Mouse (Mus musculus) hindbrain, embryonic 13.5 days (tissue): ENCODE measurements around the gene Atn1. TPM values are rescaled to one million over a fixed set of nuclear protein-coding genes. Genes with fewer than 3 reads are reported as not detected.
"Not testable (repeated sequence)": the region's sequence is repeated elsewhere in the genome, so short reads cannot be mapped to it uniquely, and the experiment has no call there.

ENCODE experiments used
- ATAC-seq: fragments of 200-750 bp; cut with Nextera tagmentation; 2 replicates; pipeline ENCODE4 v1.8.0; 2017; ENCODE audit warnings: moderate TSS enrichment; ENCODE audit not compliant: low FRiP score
- H3K27ac ChIP-seq: fragments of 300-500 bp; sonication (generic); 2 replicates; pipeline ENCODE4 v1.5.1; 2015; ENCODE audit warnings: inconsistent platforms, mild to moderate bottlenecking, moderate library complexity
- H3K27me3 ChIP-seq: fragments of 300-500 bp; sonication (generic); 2 replicates; pipeline ENCODE4 v1.6.1; 2015; ENCODE audit warnings: mild to moderate bottlenecking, inconsistent platforms
- H3K36me3 ChIP-seq: fragments of 300-500 bp; sonication (generic); 2 replicates; pipeline ENCODE4 v1.6.1; 2015; ENCODE audit warnings: mild to moderate bottlenecking, inconsistent platforms
- H3K4me1 ChIP-seq: fragments of 300-500 bp; sonication (generic); replicated peaks from 2 replicates; pipeline ENCODE4 v1.6.1; 2015; ENCODE audit warnings: inconsistent platforms
- H3K4me2 ChIP-seq: fragments of 300-500 bp; sonication (generic); 2 replicates; pipeline ENCODE4 v1.6.1; 2015; ENCODE audit warnings: inconsistent platforms, mild to moderate bottlenecking, moderate library complexity
- H3K4me3 ChIP-seq: fragments of 300-500 bp; sonication (generic); 2 replicates; pipeline ENCODE4 v1.5.1; 2015; ENCODE audit warnings: mild to moderate bottlenecking, inconsistent platforms
- H3K9ac ChIP-seq: fragments of 300-500 bp; sonication (generic); 2 replicates; pipeline ENCODE4 v1.6.1; 2015; ENCODE audit warnings: mild to moderate bottlenecking, inconsistent platforms
- H3K9me3 ChIP-seq: fragments of 300-500 bp; sonication (generic); 2 replicates; pipeline ENCODE4 v1.6.1; 2016; ENCODE audit warnings: inconsistent platforms
- WGBS: fragments of 180-500 bp; shearing (Covaris S2); methylation state at CpG from one replicate; pipeline ENCODE4 v1.1.7; 2015; 5-methylcytosine and 5-hydroxymethylcytosine counted together
- polyA plus RNA-seq: library from polyadenylated mRNA; unstranded; fragments of >200 nt; fragmentation: Nextera tagmentation; extraction: Ambion mirVana; gene quantifications from 2 replicates; pipeline ENCODE4 v1.2.1, GENCODE M21; 2015

Gene Atn1
- polyA plus RNA-seq = 21.6 and 22.7 TPM in 2 replicates

DNA sequence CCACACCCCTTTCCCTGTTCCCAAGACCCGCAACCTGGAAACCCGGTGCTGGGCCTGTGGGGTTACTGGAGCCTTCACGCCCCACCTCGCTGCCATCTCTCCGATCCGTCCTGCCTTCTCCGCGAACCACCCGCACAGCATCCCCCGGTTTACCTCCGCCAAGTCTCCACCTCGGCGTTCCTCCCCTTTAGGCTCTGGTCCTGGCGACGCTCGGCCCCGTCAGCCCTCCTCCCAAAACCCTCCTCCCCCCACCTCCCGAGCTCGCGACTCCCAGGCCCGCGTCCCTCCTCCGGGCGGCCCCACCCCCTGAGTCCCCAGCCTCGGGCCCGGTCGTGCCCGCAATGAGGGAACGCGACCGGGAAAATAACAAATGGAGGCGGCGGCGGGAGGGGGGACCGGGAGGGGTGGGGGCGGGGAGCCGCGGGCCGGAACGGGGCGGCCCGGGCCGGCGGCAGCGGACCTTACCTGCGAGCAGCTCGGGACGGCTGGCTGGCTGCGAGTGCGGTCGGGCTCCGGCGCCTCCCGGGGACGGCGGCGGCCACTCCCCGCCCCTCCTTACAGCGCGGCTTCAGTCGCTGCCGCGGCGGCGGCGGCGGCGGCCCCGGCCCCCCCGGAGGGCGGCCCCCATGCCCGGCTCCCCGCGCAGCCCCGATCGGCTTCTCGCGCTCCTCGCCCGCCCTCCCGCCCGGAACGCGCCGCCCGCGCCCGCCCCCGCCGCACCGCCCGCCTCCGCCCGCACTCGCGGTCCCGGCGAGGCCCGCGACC is at the start of gene Atn1, which contains the start of gene Gm45234:
Gene Atn1 (minus strand): TSS at position 694 of the 765 bp plus-strand sequence.
Gene Gm45234 (minus strand): TSS at position 191 of the 765 bp plus-strand sequence.
- no peaks in the 10 kb centered on the region for H3K27me3 ChIP-seq
- H3K4me2 ChIP-seq = peak within 1 kb of the TSS; percentile 92
- peak within 1 kb of the TSS; percentile 80 for H3K4me3 ChIP-seq
- peak; percentile 45 for ATAC-seq
- WGBS = under 1% methylated on average over 48 of the region's 100 CpGs
- 0 out of 2 replicates have a peak, but pooled peaks cover 3% of the 10 kb centered on the region for H3K36me3 ChIP-seq
- H3K9ac ChIP-seq = peak within 1 kb of the TSS; percentile 95
- H3K27ac ChIP-seq = peak within 1 kb of the TSS; percentile 99
- no peaks in the 10 kb centered on the region for H3K9me3 ChIP-seq
- H3K4me1 ChIP-seq = peaks cover 60% of the 10 kb centered on the region

DNA sequence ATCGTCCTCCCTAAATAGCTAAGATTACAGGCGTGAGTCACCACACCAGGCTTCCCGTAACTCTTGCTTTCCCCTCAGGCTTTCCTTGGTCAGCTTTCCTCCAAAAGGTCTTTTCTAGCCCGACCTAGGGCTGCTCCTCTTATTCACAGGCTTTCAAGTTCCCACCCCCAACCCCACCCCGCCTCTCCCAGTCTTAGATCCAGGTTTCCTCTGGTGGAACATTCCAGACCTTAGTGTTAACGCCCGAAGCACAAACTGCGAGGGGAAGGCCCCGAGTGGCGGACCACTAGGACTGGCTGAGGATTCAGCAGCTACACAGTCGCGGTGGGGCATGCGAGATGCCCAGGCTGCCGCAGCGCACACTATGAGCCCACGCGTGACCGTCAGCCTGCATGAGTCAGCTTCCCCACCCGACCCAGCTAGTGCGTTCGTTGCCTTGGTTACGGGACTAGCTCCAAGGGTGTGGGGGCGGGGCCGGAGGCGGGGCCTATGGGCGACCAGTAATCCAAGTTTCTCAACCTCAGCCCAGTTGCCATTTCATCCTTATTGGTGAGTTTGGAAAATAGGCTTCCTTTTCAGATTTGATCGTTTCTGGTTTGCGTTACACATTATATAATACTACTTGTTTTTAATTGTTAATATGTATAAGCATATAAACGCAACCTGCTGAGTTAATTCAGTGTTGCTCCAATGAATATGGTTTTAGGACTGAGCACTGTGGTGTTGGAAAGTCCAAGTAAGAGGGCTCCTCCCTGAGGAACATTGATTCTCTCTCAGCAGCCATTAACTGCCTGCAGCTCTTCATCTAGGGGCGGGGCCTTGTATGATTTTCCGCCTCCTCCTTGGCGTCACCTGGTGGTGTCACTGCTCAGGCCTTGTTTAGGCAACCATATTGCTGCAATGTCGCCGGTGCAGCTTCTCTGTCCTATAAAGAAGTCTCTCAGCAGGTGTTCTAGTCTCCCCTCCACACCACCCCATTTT is 49.3 kb upstream of the Atn1 start:
- WGBS = 2% methylated on average over 34 of the region's 34 CpGs
- Histone ChIP-seq H3K27ac (peak overlapping the region; percentile 84), H3K4me2 (peak overlapping the region; percentile 63), H3K9me3 (no peaks in the 10 kb centered on the region), H3K9ac (peak overlapping the region; percentile 63), H3K4me1 (peaks cover 40% of the 10 kb centered on the region), H3K27me3 (peaks cover 3% of the 10 kb centered on the region; the same call in 1 of the 2 replicates), H3K36me3 (peaks cover 4% of the 10 kb centered on the region), H3K4me3 (peak overlapping the region; percentile 44)
- peak; percentile 87 for ATAC-seq

DNA sequence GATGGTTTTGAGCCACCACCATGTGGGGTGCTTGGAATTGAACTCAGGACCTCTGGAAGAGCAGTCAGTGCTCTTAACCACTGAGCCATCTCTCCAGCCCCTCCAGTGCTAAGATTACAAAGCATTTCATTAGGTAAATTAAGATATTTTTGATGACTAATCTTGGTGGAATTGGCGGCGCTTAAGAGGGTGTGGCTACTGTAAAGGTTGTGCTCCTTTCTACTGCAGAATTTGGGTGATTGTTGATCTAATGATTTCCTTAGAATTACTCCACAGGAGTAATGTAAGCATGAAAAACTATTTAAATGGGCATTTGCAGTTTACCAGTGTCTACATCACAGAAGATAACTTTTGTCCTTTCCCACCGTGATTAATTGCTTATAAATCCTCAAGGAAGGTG is 48.0 kb upstream of the Atn1 start:
- Histone ChIP-seq H3K27ac (no peak overlapping the region), H3K4me2 (no peak overlapping the region), H3K9ac (no peak overlapping the region), H3K4me3 (no peak overlapping the region), H3K4me1 (peaks cover 30% of the 10 kb centered on the region), H3K36me3 (no peaks in the 10 kb centered on the region), H3K9me3 (no peaks in the 10 kb centered on the region), H3K27me3 (peaks cover 3% of the 10 kb centered on the region; the same call in 1 of the 2 replicates)
- WGBS = 94% methylated on average over 3 of the region's 3 CpGs
- no peak for ATAC-seq

DNA sequence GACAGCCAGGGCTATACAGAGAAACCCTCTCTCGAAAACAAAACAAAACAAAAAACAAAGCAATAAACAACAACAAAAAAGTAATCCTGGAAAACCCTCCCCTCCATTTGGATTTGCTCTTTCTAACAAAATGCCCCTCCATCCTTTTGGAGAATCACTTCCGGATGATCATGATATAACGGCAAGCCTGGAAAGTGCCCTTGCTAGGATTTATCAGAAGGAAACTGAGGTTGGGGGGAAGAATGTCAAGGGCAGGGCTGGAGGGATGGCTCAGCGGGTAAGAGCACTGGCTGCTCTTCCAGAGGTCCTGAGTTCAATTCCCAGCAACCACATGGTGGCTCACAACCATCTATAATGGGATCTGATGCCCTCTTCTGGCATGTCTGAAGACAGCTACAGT is 47.4 kb upstream of the Atn1 start:
- not testable (repeated sequence) for H3K4me2 ChIP-seq, H3K9me3 ChIP-seq, H3K36me3 ChIP-seq, H3K27ac ChIP-seq, ATAC-seq, H3K4me3 ChIP-seq, H3K27me3 ChIP-seq, H3K9ac ChIP-seq
- H3K4me1 ChIP-seq = peaks cover 23% of the 10 kb centered on the region
- 98% methylated on average over 4 of the region's 4 CpGs for WGBS

DNA sequence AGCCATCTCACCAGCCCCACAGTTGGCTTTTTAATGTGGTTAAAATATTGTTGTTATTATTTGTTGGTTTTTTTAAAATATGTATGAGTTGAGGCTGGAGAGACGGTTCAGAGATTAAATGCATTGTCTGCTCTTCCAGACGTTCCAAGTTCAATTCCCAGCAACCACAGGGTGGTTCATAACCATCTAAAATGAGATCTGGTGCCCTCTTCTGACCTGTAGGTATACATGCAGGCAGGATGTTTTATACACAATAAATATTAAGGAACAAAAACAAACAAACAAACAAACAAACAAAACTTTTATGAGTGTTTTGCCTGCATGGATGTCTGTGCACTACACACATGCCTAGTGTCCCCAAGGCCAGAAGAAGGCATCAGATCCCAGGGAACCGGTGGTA is 46.7 kb upstream of the Atn1 start:
- Histone ChIP-seq H3K4me3 (no peak overlapping the region), H3K27me3 (peaks cover 3% of the 10 kb centered on the region; the same call in 1 of the 2 replicates), H3K4me1 (peaks cover 17% of the 10 kb centered on the region), H3K9ac (no peak overlapping the region), H3K9me3 (no peaks in the 10 kb centered on the region), H3K4me2 (no peak overlapping the region), H3K27ac (no peak overlapping the region), H3K36me3 (no peaks in the 10 kb centered on the region)
- 72% methylated on average over 3 of the region's 3 CpGs for WGBS
- no peak for ATAC-seq

DNA sequence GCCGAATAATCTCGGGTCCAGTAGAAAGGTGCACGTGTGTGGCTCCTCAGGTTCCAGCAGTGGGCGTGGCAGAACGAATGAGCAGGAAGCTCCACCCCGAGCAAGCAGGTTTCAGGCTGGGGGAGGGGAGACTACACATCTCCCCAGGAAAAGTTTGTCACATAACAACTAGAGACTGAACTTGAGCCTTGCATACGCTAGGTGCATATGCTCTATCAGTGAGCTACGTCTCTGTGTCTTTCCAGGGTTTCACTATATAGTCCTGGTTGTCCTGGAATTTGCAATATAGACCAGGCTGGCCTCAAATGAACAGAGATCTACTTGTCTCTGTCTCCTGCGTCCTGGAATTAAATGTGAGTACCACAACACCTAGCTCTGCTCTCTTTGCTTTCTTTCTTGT is 46.1 kb upstream of the Atn1 start:
- WGBS = 12% methylated on average over 7 of the region's 9 CpGs
- not testable (repeated sequence) for ATAC-seq, H3K27me3 ChIP-seq, H3K27ac ChIP-seq, H3K9me3 ChIP-seq, H3K36me3 ChIP-seq, H3K4me3 ChIP-seq, H3K9ac ChIP-seq, H3K4me2 ChIP-seq
- peaks cover 15% of the 10 kb centered on the region for H3K4me1 ChIP-seq

DNA sequence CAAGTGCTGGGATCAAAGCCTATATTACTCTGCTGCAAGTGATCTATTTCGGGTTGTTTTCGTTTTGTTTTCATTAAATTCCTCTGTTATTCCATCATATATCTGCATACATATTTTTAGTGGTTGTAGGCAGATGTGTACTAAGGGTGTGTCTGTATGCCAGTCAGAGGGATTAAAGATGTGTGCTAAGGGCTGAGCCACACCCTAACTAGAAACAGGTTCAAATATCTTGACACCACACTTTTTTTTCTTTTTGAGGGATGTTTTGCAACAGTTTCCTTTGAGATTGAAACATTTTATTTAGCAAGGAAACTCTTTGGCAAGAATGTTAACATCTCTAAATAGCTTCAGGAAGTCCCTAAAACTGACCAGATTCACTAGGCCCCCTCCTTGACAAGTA is 39.9 kb upstream of the Atn1 start:
- Histone ChIP-seq H3K4me1 (no peaks in the 10 kb centered on the region), H3K4me3 (no peak overlapping the region), H3K9me3 (no peaks in the 10 kb centered on the region), H3K36me3 (no peaks in the 10 kb centered on the region), H3K27me3 (no peaks in the 10 kb centered on the region), H3K4me2 (no peak overlapping the region), H3K9ac (no peak overlapping the region), H3K27ac (no peak overlapping the region)
- no peak for ATAC-seq
- WGBS = 89% methylated on average over 2 of the region's 2 CpGs

DNA sequence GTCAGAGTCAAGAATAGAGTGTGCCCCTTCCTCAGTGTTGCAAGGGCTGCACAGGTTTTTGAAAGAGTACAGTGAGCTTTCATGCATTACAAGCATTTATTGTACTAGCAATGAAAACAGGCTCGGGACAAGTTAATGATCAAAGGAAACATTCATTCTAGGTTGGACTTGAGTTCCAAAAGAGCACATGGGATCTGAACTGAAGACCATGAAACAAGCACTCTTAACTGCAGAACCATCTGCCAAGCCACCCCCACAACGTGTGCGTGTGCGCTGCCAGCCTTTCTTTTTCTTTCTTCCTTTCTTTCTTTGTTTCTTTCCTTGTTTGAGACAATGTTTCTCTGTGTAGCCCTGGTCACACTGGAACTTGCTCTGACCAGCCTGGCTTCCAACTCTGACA is 39.5 kb upstream of the Atn1 start:
- Histone ChIP-seq H3K9me3 (no peaks in the 10 kb centered on the region), H3K27ac (no peak overlapping the region), H3K9ac (no peak overlapping the region), H3K36me3 (no peaks in the 10 kb centered on the region), H3K4me1 (no peaks in the 10 kb centered on the region), H3K27me3 (no peaks in the 10 kb centered on the region), H3K4me3 (no peak overlapping the region), H3K4me2 (no peak overlapping the region)
- ATAC-seq = no peak
- 69% methylated on average over 4 of the region's 4 CpGs for WGBS

DNA sequence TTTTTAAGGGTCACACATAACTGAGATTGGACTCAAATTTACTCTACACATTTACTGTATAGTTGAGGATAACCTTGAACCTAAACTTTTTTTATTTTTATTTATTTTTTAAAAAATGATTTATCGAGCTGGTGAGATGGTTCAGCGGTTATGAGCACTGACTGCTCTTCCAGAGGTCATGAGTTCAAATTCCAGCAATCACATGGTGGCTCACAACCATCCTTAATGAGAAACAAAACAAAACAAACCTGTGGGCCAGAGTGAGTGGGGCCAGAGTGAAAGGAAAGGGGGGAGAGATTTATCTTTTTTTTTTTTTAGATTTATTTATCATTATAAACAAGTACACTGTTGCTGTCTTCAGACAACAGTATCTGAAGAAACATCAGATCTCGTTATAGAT is 35.6 kb upstream of the Atn1 start:
- Histone ChIP-seq H3K9ac (no peak overlapping the region), H3K4me3 (no peak overlapping the region), H3K9me3 (no peaks in the 10 kb centered on the region), H3K4me2 (no peak overlapping the region), H3K4me1 (no peaks in the 10 kb centered on the region), H3K27ac (no peak overlapping the region), H3K36me3 (no peaks in the 10 kb centered on the region), H3K27me3 (no peaks in the 10 kb centered on the region)
- WGBS = 82% methylated on average over 3 of the region's 3 CpGs
- no peak for ATAC-seq

DNA sequence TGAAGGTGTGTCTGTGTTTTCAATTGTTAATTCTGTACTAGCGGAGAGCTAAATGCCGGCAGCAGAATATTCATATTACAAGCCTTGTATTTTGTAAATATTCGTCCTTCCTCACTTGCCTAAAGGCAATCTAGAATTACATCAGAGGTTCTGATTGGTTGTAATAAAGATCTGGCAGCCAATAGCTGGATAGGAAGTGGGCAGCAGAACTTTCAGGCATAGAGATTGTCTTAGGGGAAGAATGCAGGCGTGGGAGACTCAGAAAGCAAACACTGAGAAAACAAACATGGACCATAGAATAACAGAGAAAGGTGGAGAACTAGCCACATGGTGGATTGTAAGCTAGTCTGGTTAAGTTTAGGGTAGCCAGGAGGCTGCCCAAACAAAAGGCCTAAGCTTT is 33.8 kb upstream of the Atn1 start:
- ATAC-seq = no peak
- Histone ChIP-seq H3K4me2 (no peak overlapping the region), H3K36me3 (no peaks in the 10 kb centered on the region), H3K4me3 (no peak overlapping the region), H3K4me1 (no peaks in the 10 kb centered on the region), H3K27me3 (no peaks in the 10 kb centered on the region), H3K9ac (no peak overlapping the region), H3K27ac (no peak overlapping the region), H3K9me3 (no peaks in the 10 kb centered on the region)
- 75% methylated on average over 4 of the region's 4 CpGs for WGBS

DNA sequence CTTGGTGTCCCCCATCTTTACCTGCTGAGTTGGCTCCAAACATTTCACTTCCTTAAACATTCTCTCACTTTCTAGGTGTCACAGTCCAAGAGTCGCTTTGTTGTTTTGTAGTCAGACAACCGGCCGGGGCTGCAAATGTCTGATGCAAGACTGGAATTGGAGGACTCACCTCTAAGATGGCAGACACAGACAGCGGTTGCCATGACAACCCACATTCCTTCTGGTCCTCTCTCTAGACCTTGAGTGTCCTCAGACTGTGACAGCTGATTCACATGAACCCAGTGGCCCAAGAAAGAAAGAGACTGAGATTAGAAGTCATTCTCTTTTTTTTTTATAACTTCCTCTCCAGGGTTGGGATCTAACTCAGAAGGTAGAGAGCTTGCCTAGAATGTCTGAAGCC is 33.2 kb upstream of the Atn1 start:
- Histone ChIP-seq H3K9ac (no peak overlapping the region), H3K4me1 (no peaks in the 10 kb centered on the region), H3K27me3 (no peaks in the 10 kb centered on the region), H3K36me3 (no peaks in the 10 kb centered on the region), H3K4me2 (no peak overlapping the region), H3K27ac (no peak overlapping the region), H3K9me3 (no peaks in the 10 kb centered on the region), H3K4me3 (no peak overlapping the region)
- 78% methylated on average over 4 of the region's 4 CpGs for WGBS
- ATAC-seq = no peak

DNA sequence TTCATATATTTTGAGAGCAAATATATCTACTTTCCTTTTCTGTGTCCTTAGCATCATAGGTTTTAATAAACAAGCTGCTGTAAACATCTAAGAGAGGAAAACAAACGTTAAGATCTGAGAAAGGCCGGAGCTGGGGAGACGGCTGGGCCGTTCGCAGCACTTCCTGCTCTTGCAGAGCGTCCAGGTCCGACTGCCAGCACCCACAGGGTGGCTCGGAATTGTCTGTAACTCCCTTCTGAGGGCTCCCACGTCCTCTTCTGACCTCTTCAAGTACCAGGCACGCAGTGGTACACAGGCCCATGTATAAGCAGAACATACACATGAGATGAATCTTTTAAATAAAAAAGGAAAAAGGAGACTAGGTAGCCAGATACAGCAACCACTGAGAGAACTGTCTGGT is 31.4 kb upstream of the Atn1 start:
- Histone ChIP-seq H3K9ac (no peak overlapping the region), H3K9me3 (no peaks in the 10 kb centered on the region), H3K4me1 (no peaks in the 10 kb centered on the region), H3K4me3 (no peak overlapping the region), H3K36me3 (no peaks in the 10 kb centered on the region), H3K4me2 (no peak overlapping the region), H3K27ac (no peak overlapping the region), H3K27me3 (no peaks in the 10 kb centered on the region)
- 84% methylated on average over 10 of the region's 10 CpGs for WGBS
- ATAC-seq = no peak
